18 mouse cellular contexts compared by ENCODE assay signal in genomic region chr7:17045743-17046142, GRCm38 (mm10). TPM values are rescaled to one million over a fixed set of nuclear protein-coding genes. Genes with fewer than 3 reads are reported as not detected.
DNase-seq lines count a peak whose midpoint lies in the region; ATAC-seq lines count a peak whose summit lies in the region.
"Had no signal": no experiment of that assay in that cellular context is flagged by ENCODE, and none has a peak within 500 bp of the region (broad histone marks: within the 10 kb centered on the region; RNA-seq: fewer than 3 reads in every experiment).

No protein-coding gene starts in this region.

- intact Hi-C loops in left cerebral cortex, postnatal 25 days (cut with DNase I), result loop anchor here (1.0 kb wide), 1 partner anchor 16 kb away; no protein-coding TSS in a partner anchor

- peak; percentile 83 for ATAC-seq in frontal cortex, adult (ENCODE audit: low TSS enrichment)
- ATAC-seq: intestine, embryonic 15.5 days had no signal

- no peak for DNase-seq in frontal cortex, postnatal 25 days (ENCODE audit: low spot score in 2 of 2)
- peak; percentile 54 to 80 for DNase-seq in left cerebral cortex, postnatal 25 days (ENCODE audit: low spot score in 2 of 2)
- DNase-seq in left cerebral cortex, adult 11 months (ENCODE audit: low spot score), result no peak
- peak; percentile 4 for DNase-seq in thymus, postnatal 4 days
- DNase-seq in thymus, postnatal 0 days (ENCODE audit: low spot score), result no peak
- DNase-seq in spleen, postnatal 4 days (ENCODE audit: low spot score in 2 of 2), result no peak
- DNase-seq: adrenal gland, postnatal 14 days; cerebellum, adult 11-12 months; cerebellum, postnatal 36 days; gastrocnemius, postnatal 14 days; kidney, postnatal 4 days; layer of hippocampus, adult 9-11 months; liver; lung, adult 18-20 months; thymus, postnatal 25 days had no signal

RNA-seq across cellular contexts. Expression of gene Hif3a, which starts 16.5 kb away (rescaled TPM):
- 1 to 10 TPM; 5.3 to 8.5 TPM for total RNA-seq in left cerebral cortex, postnatal 25 days (2021)
- polyA plus RNA-seq in thymus, postnatal 0 days (2015; fragmentation: Nextera tagmentation; extraction: Ambion mirVana), result 1.5 and 2.4 TPM in 2 replicates

RNA-seq across cellular contexts. Expression of gene Ppp5c, which starts 18.0 kb away (rescaled TPM):
- 100 to 1,000 TPM; 167 to 169 TPM for total RNA-seq in left cerebral cortex, postnatal 25 days (2021)
- 120 TPM in 2 replicates for polyA plus RNA-seq in thymus, postnatal 0 days (2015; fragmentation: Nextera tagmentation; extraction: Ambion mirVana)

RNA-seq across cellular contexts. Expression of gene Psg16, which starts 28.1 kb away (rescaled TPM):
- total RNA-seq in left cerebral cortex, postnatal 25 days (2021), result 1 to 10 TPM; 4.1 to 5.5 TPM
- polyA plus RNA-seq in thymus, postnatal 0 days (2015; fragmentation: Nextera tagmentation; extraction: Ambion mirVana), result 0.05 and 0.08 TPM in 2 replicates
- polyA plus RNA-seq: heart, adult 2 months had no signal

RNA-seq across cellular contexts. Expression of gene Ccdc8, which starts 53.2 kb away (rescaled TPM):
- 1 to 10 TPM; 2.4 to 2.6 TPM for total RNA-seq in left cerebral cortex, postnatal 25 days (2021)
- 3.7 and 4.7 TPM in 2 replicates for polyA plus RNA-seq in thymus, postnatal 0 days (2015; fragmentation: Nextera tagmentation; extraction: Ambion mirVana)

Comparison
In these comparisons a context has a peak if more than half of its experiments do, and no peak if none do; other contexts are left out.
1. DNase-seq: peak in left cerebral cortex, postnatal 25 days (2 of 2) and thymus, postnatal 4 days (single experiment); none in frontal cortex, postnatal 25 days (0 of 2), left cerebral cortex, adult 11 months (single experiment), thymus, postnatal 0 days (single experiment) and spleen, postnatal 4 days (0 of 2).